Mouse (Mus musculus): ENCODE data around the gene Nkg7. TPM values are rescaled to one million over a fixed set of nuclear protein-coding genes. Genes with fewer than 3 reads are reported as not detected.
A peak's percentile ranks its signal among the peaks of the same experiment; 100 is the strongest.
"Not testable (repeated sequence)": the region's sequence is repeated elsewhere in the genome, so short reads cannot be mapped to it uniquely, and the experiment has no call there.

The Nkg7 gene
- polyA plus RNA-seq (2014; fragmentation: Nextera tagmentation; extraction: Ambion mirVana), result 3.5 and 3.8 TPM in 2 replicates

DNA sequence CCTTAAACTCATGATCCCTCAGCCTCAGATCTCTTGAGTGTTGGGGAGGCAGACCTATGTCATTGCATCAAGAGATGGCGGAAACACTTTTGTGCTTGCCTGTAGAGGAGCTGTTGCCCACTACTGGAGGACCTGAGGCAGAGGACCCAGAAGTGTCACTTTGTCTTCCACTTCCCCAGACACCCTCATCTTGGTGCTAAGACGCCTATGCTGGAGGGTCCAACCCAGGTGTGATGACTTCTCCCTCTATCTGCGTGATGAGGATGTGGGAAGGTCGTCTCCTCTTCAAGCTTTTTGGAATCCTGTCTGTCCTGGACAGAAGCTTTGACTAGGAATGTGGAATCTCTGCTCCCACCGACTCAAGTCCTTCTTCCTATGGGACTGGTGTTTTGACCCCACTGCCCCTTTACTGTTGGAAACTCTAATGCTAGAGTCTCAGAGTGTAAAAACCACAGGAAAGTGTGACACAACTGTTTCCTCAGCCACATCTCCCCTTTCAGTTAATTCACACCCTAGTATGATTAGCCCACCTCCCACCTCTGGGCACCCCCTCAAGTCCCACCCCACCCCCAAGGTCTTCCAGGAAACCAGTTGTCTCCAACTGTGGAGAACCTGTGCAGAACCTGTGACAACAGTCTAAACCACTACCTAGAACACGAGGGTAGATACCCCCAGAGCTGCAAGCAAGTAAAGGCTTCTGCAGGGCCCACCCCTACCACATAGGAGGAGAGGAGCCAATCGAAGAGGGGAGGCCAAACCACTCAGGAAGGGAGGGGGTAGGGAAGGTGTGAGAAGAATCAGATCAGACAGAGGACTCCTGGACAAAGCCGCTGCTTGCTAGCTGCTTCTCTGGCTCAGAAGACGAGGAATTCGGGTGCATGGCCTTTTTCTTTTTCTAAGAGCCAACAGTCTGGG, at the start of gene Nkg7:
Nkg7 (plus strand) TSS at position 733 of the 915 bp plus-strand sequence.
- Histone ChIP-seq H3K27ac (ENCODE audit: low read depth, low read length) (no peak within 1 kb of the TSS), H3K9me3 (ENCODE audit: control insufficient read depth, low read length) (no peaks in the 10 kb centered on the region), H3K9ac (ENCODE audit: low read depth, low read length) (no peak within 1 kb of the TSS), H3K27me3 (replicated peaks; ENCODE audit: control insufficient read depth, insufficient read depth, low read length) (no peaks in the 10 kb centered on the region), H3K4me1 (replicated peaks; ENCODE audit: control insufficient read depth, insufficient read depth, low read length) (no peaks in the 10 kb centered on the region), H3K4me3 (ENCODE audit: low read depth, low read length) (no peak within 1 kb of the TSS), H3K4me2 (no peak within 1 kb of the TSS), H3K36me3 (ENCODE audit: control insufficient read depth, insufficient read depth, low read length) (no peaks in the 10 kb centered on the region)
- ATAC-seq (replicated peaks; ENCODE audit: low FRiP score) (no peak), DNase-seq (ENCODE audit: low spot score) (no peak)
- 59% methylated on average over 10 of the region's 10 CpGs for WGBS

DNA sequence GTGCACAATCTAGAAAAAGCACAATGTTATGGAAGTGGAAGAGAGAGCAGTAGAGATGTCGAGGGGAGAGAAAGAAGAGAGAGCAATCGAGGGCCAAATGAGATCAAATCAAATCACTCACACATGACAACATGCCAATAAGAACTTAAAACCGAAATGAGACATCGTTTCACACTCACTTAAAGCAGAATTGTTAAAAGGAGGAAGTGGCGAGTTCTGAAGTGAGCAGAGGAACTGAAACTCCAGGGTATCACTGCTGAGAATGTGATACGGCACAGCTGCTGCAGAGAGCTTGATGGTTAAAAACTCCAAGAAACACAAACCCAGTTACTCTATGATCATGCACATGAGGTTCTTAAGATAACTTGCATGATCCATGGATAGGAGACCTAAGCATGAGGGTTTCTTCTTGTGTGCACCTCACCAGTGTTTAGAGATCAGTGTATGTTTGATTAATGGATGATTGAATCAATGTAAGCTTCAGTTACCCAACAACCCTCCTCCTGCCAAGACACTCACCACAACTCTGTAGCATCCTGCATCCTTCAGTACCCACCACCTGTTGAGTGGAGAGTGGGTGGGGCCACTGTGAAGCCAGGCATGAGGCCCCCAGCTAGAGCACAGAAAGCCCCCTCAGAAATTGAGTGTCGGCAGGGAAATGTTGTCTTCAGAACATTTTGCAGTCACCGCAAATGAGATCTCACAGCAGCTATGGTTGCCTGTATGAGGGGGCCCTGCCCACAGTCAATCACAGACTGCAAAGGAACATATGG, 44.3 kb upstream of the Nkg7 start:
- H3K9ac ChIP-seq (ENCODE audit: low read depth, low read length), result no peak overlapping the region
- WGBS, result 56% methylated on average over 8 of the region's 8 CpGs
- H3K36me3 ChIP-seq (ENCODE audit: control insufficient read depth, insufficient read depth, low read length), result no peaks in the 10 kb centered on the region
- no peaks in the 10 kb centered on the region for H3K9me3 ChIP-seq (ENCODE audit: control insufficient read depth, low read length)
- no peak overlapping the region for H3K4me3 ChIP-seq (ENCODE audit: low read depth, low read length)
- H3K27me3 ChIP-seq (replicated peaks; ENCODE audit: control insufficient read depth, insufficient read depth, low read length), result no peaks in the 10 kb centered on the region
- DNase-seq (ENCODE audit: low spot score) (no peak), ATAC-seq (replicated peaks; ENCODE audit: low FRiP score) (no peak)
- no peak overlapping the region for H3K4me2 ChIP-seq
- no peaks in the 10 kb centered on the region for H3K4me1 ChIP-seq (replicated peaks; ENCODE audit: control insufficient read depth, insufficient read depth, low read length)
- H3K27ac ChIP-seq (ENCODE audit: low read depth, low read length), result no peak overlapping the region

DNA sequence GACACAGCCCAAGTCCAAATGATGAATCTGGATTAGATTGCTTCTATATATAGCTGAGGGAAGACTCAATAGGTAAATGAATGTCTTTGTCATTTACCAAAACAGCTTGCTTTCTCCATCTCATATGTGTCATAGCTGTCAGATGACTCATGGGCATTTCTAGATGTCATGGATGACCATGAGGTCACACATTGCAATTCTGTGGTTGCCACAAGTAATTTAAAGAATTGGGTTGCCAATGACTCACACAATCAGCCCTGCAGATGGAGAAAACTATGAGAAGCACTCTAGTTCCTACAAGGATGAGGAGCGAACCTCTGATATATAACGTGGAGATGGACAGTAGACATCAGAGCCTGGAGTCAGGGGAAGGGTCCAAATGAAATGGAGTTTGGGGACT, 37.4 kb upstream of the Nkg7 start:
- Histone ChIP-seq H3K27me3 (replicated peaks; ENCODE audit: control insufficient read depth, insufficient read depth, low read length) (no peaks in the 10 kb centered on the region), H3K9me3 (ENCODE audit: control insufficient read depth, low read length) (no peaks in the 10 kb centered on the region), H3K4me3 (ENCODE audit: low read depth, low read length) (no peak overlapping the region), H3K4me2 (no peak overlapping the region), H3K36me3 (ENCODE audit: control insufficient read depth, insufficient read depth, low read length) (no peaks in the 10 kb centered on the region), H3K27ac (ENCODE audit: low read depth, low read length) (no peak overlapping the region), H3K4me1 (replicated peaks; ENCODE audit: control insufficient read depth, insufficient read depth, low read length) (no peaks in the 10 kb centered on the region), H3K9ac (ENCODE audit: low read depth, low read length) (no peak overlapping the region)
- 86% methylated on average over 2 of the region's 2 CpGs for WGBS
- no peak for DNase-seq (ENCODE audit: low spot score)
- ATAC-seq (replicated peaks; ENCODE audit: low FRiP score), result no peak

DNA sequence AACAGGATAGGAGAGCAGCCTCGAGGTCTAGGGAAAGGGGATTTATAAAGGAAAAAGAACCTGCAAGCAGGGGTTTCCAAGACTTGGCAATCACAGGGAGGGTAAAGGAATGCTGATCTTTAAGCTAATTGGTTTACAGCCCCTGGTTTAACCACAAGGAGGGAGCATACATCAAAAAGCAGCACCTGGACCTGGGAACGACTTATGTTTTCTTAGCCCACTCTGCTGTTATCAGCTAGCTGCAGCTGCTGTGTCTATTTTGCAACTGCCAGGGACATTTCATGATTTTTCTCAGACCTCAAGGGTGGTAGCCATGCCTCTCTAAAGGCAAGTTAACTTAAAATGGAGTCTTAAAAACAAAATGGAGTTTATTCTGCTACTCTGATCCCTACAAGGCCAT, 34.2 kb upstream of the Nkg7 start:
- Histone ChIP-seq H3K4me1 (replicated peaks; ENCODE audit: control insufficient read depth, insufficient read depth, low read length) (no peaks in the 10 kb centered on the region), H3K9ac (ENCODE audit: low read depth, low read length) (no peak overlapping the region), H3K4me3 (ENCODE audit: low read depth, low read length) (no peak overlapping the region), H3K27ac (ENCODE audit: low read depth, low read length) (no peak overlapping the region), H3K27me3 (replicated peaks; ENCODE audit: control insufficient read depth, insufficient read depth, low read length) (no peaks in the 10 kb centered on the region), H3K36me3 (ENCODE audit: control insufficient read depth, insufficient read depth, low read length) (no peaks in the 10 kb centered on the region), H3K9me3 (ENCODE audit: control insufficient read depth, low read length) (no peaks in the 10 kb centered on the region), H3K4me2 (no peak overlapping the region)
- DNase-seq (ENCODE audit: low spot score) (no peak), ATAC-seq (replicated peaks; ENCODE audit: low FRiP score) (no peak)
- WGBS, result 24% methylated on average over 2 of the region's 2 CpGs

DNA sequence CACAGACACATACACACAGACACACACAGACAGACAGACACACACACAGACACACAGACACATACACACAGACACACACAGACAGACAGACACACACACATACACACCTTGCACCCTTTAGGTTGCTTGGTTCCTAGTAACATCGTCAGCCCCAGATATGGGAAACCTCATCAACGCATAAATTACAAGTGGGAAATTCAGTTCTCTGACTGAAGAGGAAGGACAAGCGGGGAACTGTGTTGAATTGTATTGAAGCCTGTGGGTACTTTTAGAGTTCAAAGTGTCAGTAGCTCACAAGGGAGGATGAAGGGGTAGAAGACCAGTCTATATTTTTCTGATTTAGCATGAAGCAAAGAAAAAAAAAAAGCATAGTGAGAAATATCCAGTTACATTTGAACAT, 29.3 kb upstream of the Nkg7 start:
- Histone ChIP-seq H3K27ac (ENCODE audit: low read depth, low read length) (no peak overlapping the region), H3K4me1 (replicated peaks; ENCODE audit: control insufficient read depth, insufficient read depth, low read length) (no peaks in the 10 kb centered on the region), H3K9ac (ENCODE audit: low read depth, low read length) (no peak overlapping the region), H3K4me3 (ENCODE audit: low read depth, low read length) (no peak overlapping the region), H3K4me2 (no peak overlapping the region), H3K9me3 (ENCODE audit: control insufficient read depth, low read length) (no peaks in the 10 kb centered on the region), H3K36me3 (ENCODE audit: control insufficient read depth, insufficient read depth, low read length) (no peaks in the 10 kb centered on the region), H3K27me3 (replicated peaks; ENCODE audit: control insufficient read depth, insufficient read depth, low read length) (no peaks in the 10 kb centered on the region)
- WGBS, result 68% methylated on average over 3 of the region's 3 CpGs
- DNase-seq (ENCODE audit: low spot score) (no peak), ATAC-seq (replicated peaks; ENCODE audit: low FRiP score) (no peak)

DNA sequence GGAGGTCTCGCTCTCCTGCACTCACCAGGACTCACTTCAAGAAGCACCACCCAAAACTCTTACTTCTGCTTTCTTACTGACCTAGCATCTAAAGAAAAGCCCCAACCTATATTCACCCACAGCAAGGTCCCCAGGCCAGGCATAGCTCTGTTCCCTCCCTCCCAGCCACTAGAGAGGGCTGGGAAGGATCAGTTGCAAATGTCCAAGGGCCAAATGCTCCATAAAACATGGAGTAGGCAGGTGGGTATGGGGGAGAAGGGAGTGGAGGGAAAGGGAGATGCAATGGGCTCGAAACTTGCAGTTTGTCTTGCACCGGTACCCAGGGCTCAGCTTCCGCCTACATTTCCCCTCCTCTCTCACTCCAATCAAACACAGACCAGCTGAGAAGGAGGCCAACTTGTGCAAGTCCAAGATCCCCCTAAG, 28.7 kb upstream of the Nkg7 start, which contains the start of gene Siglecg:
Siglecg (plus strand) TSS at position 74 of the 423 bp plus-strand sequence.
- Histone ChIP-seq H3K27ac (ENCODE audit: low read depth, low read length) (no peak within 1 kb of the TSS), H3K4me1 (replicated peaks; ENCODE audit: control insufficient read depth, insufficient read depth, low read length) (no peaks in the 10 kb centered on the region), H3K27me3 (replicated peaks; ENCODE audit: control insufficient read depth, insufficient read depth, low read length) (no peaks in the 10 kb centered on the region), H3K9me3 (ENCODE audit: control insufficient read depth, low read length) (no peaks in the 10 kb centered on the region), H3K9ac (ENCODE audit: low read depth, low read length) (no peak within 1 kb of the TSS), H3K4me3 (ENCODE audit: low read depth, low read length) (no peak within 1 kb of the TSS), H3K36me3 (ENCODE audit: control insufficient read depth, insufficient read depth, low read length) (no peaks in the 10 kb centered on the region), H3K4me2 (no peak within 1 kb of the TSS)
- DNase-seq (ENCODE audit: low spot score) (no peak), ATAC-seq (replicated peaks; ENCODE audit: low FRiP score) (no peak)
- 71% methylated on average over 4 of the region's 4 CpGs for WGBS

DNA sequence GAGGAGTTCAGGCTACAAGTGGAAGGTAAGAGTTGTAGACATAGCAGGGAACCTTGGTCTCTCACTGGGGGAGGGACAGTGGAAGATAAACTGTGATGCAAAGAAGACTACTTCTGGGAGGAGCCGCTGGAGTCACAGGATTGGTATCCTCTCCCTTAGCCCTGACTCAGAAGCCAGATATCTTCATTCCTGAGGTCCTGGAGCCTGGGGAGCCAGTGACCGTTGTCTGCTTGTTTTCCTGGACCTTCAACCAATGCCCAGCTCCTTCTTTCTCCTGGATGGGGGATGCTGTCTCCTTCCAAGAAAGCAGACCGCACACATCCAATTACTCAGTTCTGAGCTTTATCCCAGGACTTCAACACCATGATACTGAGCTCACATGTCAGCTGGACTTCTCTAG, 27.8 kb upstream of the Nkg7 start:
- Histone ChIP-seq H3K4me3 (ENCODE audit: low read depth, low read length) (no peak overlapping the region), H3K9me3 (ENCODE audit: control insufficient read depth, low read length) (no peaks in the 10 kb centered on the region), H3K4me2 (no peak overlapping the region), H3K27ac (ENCODE audit: low read depth, low read length) (no peak overlapping the region), H3K4me1 (replicated peaks; ENCODE audit: control insufficient read depth, insufficient read depth, low read length) (no peaks in the 10 kb centered on the region), H3K36me3 (ENCODE audit: control insufficient read depth, insufficient read depth, low read length) (no peaks in the 10 kb centered on the region), H3K9ac (ENCODE audit: low read depth, low read length) (no peak overlapping the region), H3K27me3 (replicated peaks; ENCODE audit: control insufficient read depth, insufficient read depth, low read length) (no peaks in the 10 kb centered on the region)
- no peak for DNase-seq (ENCODE audit: low spot score)
- 71% methylated on average over 3 of the region's 3 CpGs for WGBS
- ATAC-seq (replicated peaks; ENCODE audit: low FRiP score), result no peak

DNA sequence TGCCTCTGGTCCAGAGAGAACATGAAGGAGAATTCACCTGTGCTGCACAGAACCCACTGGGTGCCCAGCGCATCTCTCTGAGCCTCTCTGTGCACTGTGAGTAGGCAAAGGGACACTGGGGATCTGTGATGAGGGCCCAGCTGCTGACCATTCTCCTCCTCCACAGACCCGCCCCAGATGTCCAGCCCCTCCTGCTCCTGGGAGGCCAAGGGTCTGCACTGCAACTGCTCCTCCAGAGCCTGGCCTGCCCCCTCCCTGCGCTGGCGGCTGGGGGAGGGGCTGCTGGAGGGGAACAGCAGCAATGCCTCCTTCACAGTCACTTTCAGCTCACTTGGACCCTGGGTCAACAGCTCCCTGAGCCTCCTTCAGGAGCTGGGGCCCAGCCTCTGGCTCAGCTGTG, 25.1 kb upstream of the Nkg7 start:
- not testable (repeated sequence) for H3K36me3 ChIP-seq (ENCODE audit: control insufficient read depth, insufficient read depth, low read length); H3K27me3 ChIP-seq (replicated peaks; ENCODE audit: control insufficient read depth, insufficient read depth, low read length); H3K9me3 ChIP-seq (ENCODE audit: control insufficient read depth, low read length); H3K4me3 ChIP-seq (ENCODE audit: low read depth, low read length); H3K9ac ChIP-seq (ENCODE audit: low read depth, low read length); H3K27ac ChIP-seq (ENCODE audit: low read depth, low read length); H3K4me1 ChIP-seq (replicated peaks; ENCODE audit: control insufficient read depth, insufficient read depth, low read length); H3K4me2 ChIP-seq; DNase-seq (ENCODE audit: low spot score)
- 0 out of 2 replicates have a peak, but pooled peaks have one; percentile 15 for ATAC-seq (replicated peaks; ENCODE audit: low FRiP score)
- WGBS, result 50% methylated on average over 4 of the region's 4 CpGs

Measured in liver, embryonic 11.5 days (tissue).